Mouse (Mus musculus): Measurements from ENCODE around the gene Tvp23a. TPM values are rescaled to one million over a fixed set of nuclear protein-coding genes. Genes with fewer than 3 reads are reported as not detected.
A peak's percentile ranks its signal among the peaks of the same experiment; 100 is the strongest.

Gene Tvp23a
- polyA plus RNA-seq, 2 experiments = 0.20 to 0.28 TPM

GRCm38 (mm10) chr16:10392587-10392986 lies 54.6 kb downstream of the Tvp23a start:
- Histone ChIP-seq H3K36me3 (replicated peaks; ENCODE audit: control insufficient read depth, insufficient read depth, low read depth) (no peaks in the 10 kb centered on the region), H3K4me1 (replicated peaks; ENCODE audit: control insufficient read depth in 2 of 2, insufficient read depth in 2 of 2, low read length in 1 of 2) (peaks cover 8 to 12% of the 10 kb centered on the region in 2 experiments), H3K4me2 (ENCODE audit: low read depth) (no peak overlapping the region), H3K27ac (no peak overlapping the region), H3K27me3 (ENCODE audit: control insufficient read depth, insufficient read depth, low read length) (peaks cover 11% of the 10 kb centered on the region), H3K9ac (replicated peaks) (no peak overlapping the region), H3K4me3 (ENCODE audit: insufficient read depth in 1 of 2, low read depth in 2 of 2, low read length in 2 of 2) (no peak overlapping the region), H3K9me3 (ENCODE audit: control insufficient read depth, low read length) (no peaks in the 10 kb centered on the region)
- TF ChIP-seq EP300 (IDR thresholded peaks at IDR 0.05; ENCODE audit: low read depth) (no peak), CTCF (IDR thresholded peaks at IDR 0.05; ENCODE audit: low read depth) (no peak)
- WGBS (ENCODE audit: insufficient replicate concordance) = 32% methylated on average over 9 of the region's 9 CpGs
- no peak for DNase-seq (ENCODE audit: low read depth in 3 of 3, low spot score in 3 of 3)
- ATAC-seq (ENCODE audit: insufficient read depth) = no peak

- Histone ChIP-seq H3K9me3 (ENCODE audit: control insufficient read depth, low read length) (no peaks in the 10 kb centered on the region), H3K27ac (no peak overlapping the region), H3K4me2 (ENCODE audit: low read depth) (no peak overlapping the region), H3K4me1 (replicated peaks; ENCODE audit: control insufficient read depth in 2 of 2, insufficient read depth in 2 of 2, low read length in 1 of 2) (peaks cover 22 to 26% of the 10 kb centered on the region in 2 experiments), H3K27me3 (ENCODE audit: control insufficient read depth, insufficient read depth, low read length) (no peaks in the 10 kb centered on the region), H3K9ac (replicated peaks) (no peak overlapping the region), H3K4me3 (ENCODE audit: insufficient read depth in 1 of 2, low read depth in 2 of 2, low read length in 2 of 2) (no peak overlapping the region), H3K36me3 (replicated peaks; ENCODE audit: control insufficient read depth, insufficient read depth, low read depth) (no peaks in the 10 kb centered on the region)
- no peak; the same call in 1 of the 2 replicates for ATAC-seq (ENCODE audit: insufficient read depth)
- 80% methylated on average over 6 of the region's 6 CpGs for WGBS (ENCODE audit: insufficient replicate concordance)
- no peak for TF ChIP-seq EP300 (IDR thresholded peaks at IDR 0.05; ENCODE audit: low read depth)
- TF ChIP-seq CTCF (IDR thresholded peaks at IDR 0.05; ENCODE audit: low read depth) = no peak
- DNase-seq (ENCODE audit: low read depth in 3 of 3, low spot score in 3 of 3) = peak in 2 of 3 experiments; percentile 37 to 41
These were observed 58.4 kb downstream of the Tvp23a start for GRCm38 (mm10) chr16:10388634-10389365.

- no peak for TF ChIP-seq CTCF (IDR thresholded peaks at IDR 0.05; ENCODE audit: low read depth)
- no peak for TF ChIP-seq EP300 (IDR thresholded peaks at IDR 0.05; ENCODE audit: low read depth)
These were observed 61.9 kb downstream of the Tvp23a start for GRCm38 (mm10) chr16:10385261-10385660.

GRCm38 (mm10) chr16:10384544-10384943 lies 62.6 kb downstream of the Tvp23a start:
- H3K9me3 ChIP-seq (ENCODE audit: control insufficient read depth, low read length) = no peaks in the 10 kb centered on the region
- H3K9ac ChIP-seq (replicated peaks) = peak overlapping the region; percentile 45
- no peak for TF ChIP-seq EP300 (IDR thresholded peaks at IDR 0.05; ENCODE audit: low read depth)
- no peak for TF ChIP-seq CTCF (IDR thresholded peaks at IDR 0.05; ENCODE audit: low read depth)
- WGBS (ENCODE audit: insufficient replicate concordance) = 34% methylated on average over 3 of the region's 3 CpGs
- peak in 2 of 3 experiments; percentile 20 to 31 for DNase-seq (ENCODE audit: low read depth in 3 of 3, low spot score in 3 of 3)
- peak overlapping the region; percentile 85 for H3K4me2 ChIP-seq (ENCODE audit: low read depth)
- peak overlapping the region; percentile 88 for H3K27ac ChIP-seq
- H3K27me3 ChIP-seq (ENCODE audit: control insufficient read depth, insufficient read depth, low read length) = no peaks in the 10 kb centered on the region
- peaks cover 30 to 31% of the 10 kb centered on the region in 2 experiments for H3K4me1 ChIP-seq (replicated peaks; ENCODE audit: control insufficient read depth in 2 of 2, insufficient read depth in 2 of 2, low read length in 1 of 2)
- ATAC-seq (ENCODE audit: insufficient read depth) = peak; percentile 80
- H3K36me3 ChIP-seq (replicated peaks; ENCODE audit: control insufficient read depth, insufficient read depth, low read depth) = no peaks in the 10 kb centered on the region
- peak overlapping the region; percentile 37 for H3K4me3 ChIP-seq (ENCODE audit: insufficient read depth in 1 of 2, low read depth in 2 of 2, low read length in 2 of 2)

More at GRCm38 (mm10) chr16:10385261-10385660, 61.9 kb downstream of the Tvp23a start:
- H3K9ac ChIP-seq (replicated peaks) = no peak overlapping the region
- H3K9me3 ChIP-seq (ENCODE audit: control insufficient read depth, low read length) = no peaks in the 10 kb centered on the region
- H3K36me3 ChIP-seq (replicated peaks; ENCODE audit: control insufficient read depth, insufficient read depth, low read depth) = no peaks in the 10 kb centered on the region
- ATAC-seq (ENCODE audit: insufficient read depth) (no peak), DNase-seq (ENCODE audit: low read depth in 3 of 3, low spot score in 3 of 3) (no peak)
- H3K27me3 ChIP-seq (ENCODE audit: control insufficient read depth, insufficient read depth, low read length) = no peaks in the 10 kb centered on the region
- 74% methylated on average over 12 of the region's 12 CpGs for WGBS (ENCODE audit: insufficient replicate concordance)
- H3K4me1 ChIP-seq (replicated peaks; ENCODE audit: control insufficient read depth in 2 of 2, insufficient read depth in 2 of 2, low read length in 1 of 2) = peaks cover 30 to 31% of the 10 kb centered on the region in 2 experiments
- H3K27ac ChIP-seq = no peak overlapping the region
- no peak overlapping the region for H3K4me2 ChIP-seq (ENCODE audit: low read depth)
- H3K4me3 ChIP-seq (ENCODE audit: insufficient read depth in 1 of 2, low read depth in 2 of 2, low read length in 2 of 2) = no peak overlapping the region

GRCm38 (mm10) chr16:10384060-10384497 lies 63.1 kb downstream of the Tvp23a start:
- Histone ChIP-seq H3K4me2 (ENCODE audit: low read depth) (peak overlapping the region; percentile 85), H3K4me1 (replicated peaks; ENCODE audit: control insufficient read depth in 2 of 2, insufficient read depth in 2 of 2, low read length in 1 of 2) (peaks cover 30 to 31% of the 10 kb centered on the region in 2 experiments), H3K36me3 (replicated peaks; ENCODE audit: control insufficient read depth, insufficient read depth, low read depth) (no peaks in the 10 kb centered on the region), H3K9ac (replicated peaks) (peak overlapping the region; percentile 68), H3K4me3 (ENCODE audit: insufficient read depth in 1 of 2, low read depth in 2 of 2, low read length in 2 of 2) (peak overlapping the region; percentile 37), H3K27ac (peak overlapping the region; percentile 88), H3K27me3 (ENCODE audit: control insufficient read depth, insufficient read depth, low read length) (no peaks in the 10 kb centered on the region), H3K9me3 (ENCODE audit: control insufficient read depth, low read length) (no peaks in the 10 kb centered on the region)
- DNase-seq (ENCODE audit: low read depth in 3 of 3, low spot score in 3 of 3) (peak; percentile 69 to 83 (median 74)), ATAC-seq (ENCODE audit: insufficient read depth) (peak; percentile 99)
- 9% methylated on average over 8 of the region's 8 CpGs for WGBS (ENCODE audit: insufficient replicate concordance)
- peak; percentile 53 for TF ChIP-seq EP300 (IDR thresholded peaks at IDR 0.05; ENCODE audit: low read depth)
- no peak for TF ChIP-seq CTCF (IDR thresholded peaks at IDR 0.05; ENCODE audit: low read depth)
